Comparison of ENCODE assay signal across 21 mouse cellular contexts in the genomic region with DNA sequence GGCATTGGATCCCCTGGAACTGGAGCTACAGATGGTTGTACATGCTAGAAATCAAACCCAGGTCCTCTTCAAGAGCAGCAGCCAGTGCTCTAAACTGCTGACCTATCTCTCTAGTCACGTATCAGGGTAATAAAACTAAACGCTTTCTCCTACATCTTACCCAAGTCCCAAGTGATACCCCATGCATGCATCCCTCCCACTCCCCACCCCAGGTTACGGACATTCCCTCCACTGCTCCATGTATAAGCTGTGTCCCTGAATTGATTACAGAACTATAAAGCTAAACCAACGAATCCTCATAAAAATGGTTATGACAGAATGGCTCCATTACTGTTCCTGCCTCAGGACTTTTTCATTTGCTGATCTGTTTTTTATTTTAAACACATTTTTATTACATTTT. TPM values are rescaled to one million over a fixed set of nuclear protein-coding genes. Genes with fewer than 3 reads are reported as not detected.
A peak's percentile ranks its signal among the peaks of the same experiment; 100 is the strongest.
DNase-seq lines count a peak whose midpoint lies in the region; ATAC-seq and TF ChIP-seq lines count a peak whose summit lies in the region.
"Had no signal": no experiment of that assay in that cellular context is flagged by ENCODE, and none has a peak within 500 bp of the region (broad histone marks: within the 10 kb centered on the region; RNA-seq: fewer than 3 reads in every experiment).

No protein-coding gene starts in this region.

- peaks cover 9% of the 10 kb centered on the region; the same call in 1 of the 2 replicates for H3K4me1 ChIP-seq in intestine, embryonic 15.5 days (replicated peaks)
- H3K4me1 ChIP-seq in intestine, postnatal 0 days (replicated peaks; ENCODE audit: control insufficient read depth, insufficient read depth, low read length), result 0 out of 2 replicates have a peak, but pooled peaks cover 4% of the 10 kb centered on the region
- peaks cover 10% of the 10 kb centered on the region for H3K4me1 ChIP-seq in kidney, embryonic 16.5 days (ENCODE audit: insufficient read depth, low read length)
- 0 out of 2 replicates have a peak, but pooled peaks cover 6% of the 10 kb centered on the region for H3K4me1 ChIP-seq in neural tube, embryonic 13.5 days (replicated peaks)
- peaks cover 16% of the 10 kb centered on the region for H3K4me1 ChIP-seq in limb, embryonic 15.5 days
- H3K4me1 ChIP-seq in lung, postnatal 0 days (ENCODE audit: insufficient read depth, low read depth, low read length), result no peaks in the 10 kb centered on the region
- H3K4me1 ChIP-seq: forebrain, embryonic 13.5 days; heart, embryonic 12.5 days had no signal

- no peaks in the 10 kb centered on the region for H3K9me3 ChIP-seq in intestine, embryonic 15.5 days
- H3K9me3 ChIP-seq in intestine, postnatal 0 days (ENCODE audit: control insufficient read depth), result no peaks in the 10 kb centered on the region
- no peaks in the 10 kb centered on the region for H3K9me3 ChIP-seq in kidney, embryonic 16.5 days (ENCODE audit: low read length)
- H3K9me3 ChIP-seq in neural tube, embryonic 13.5 days, result no peaks in the 10 kb centered on the region
- no peaks in the 10 kb centered on the region for H3K9me3 ChIP-seq in limb, embryonic 15.5 days
- no peaks in the 10 kb centered on the region for H3K9me3 ChIP-seq in lung, postnatal 0 days (ENCODE audit: low read length)
- H3K9me3 ChIP-seq: embryonic facial prominence, embryonic 10.5 days; forebrain, embryonic 13.5 days; heart, embryonic 12.5 days had no signal

- no peaks in the 10 kb centered on the region for H3K27me3 ChIP-seq in intestine, embryonic 15.5 days (replicated peaks)
- no peaks in the 10 kb centered on the region for H3K27me3 ChIP-seq in intestine, postnatal 0 days (replicated peaks; ENCODE audit: control insufficient read depth, insufficient read depth, low read length)
- no peaks in the 10 kb centered on the region for H3K27me3 ChIP-seq in kidney, embryonic 16.5 days (ENCODE audit: insufficient read depth, low read length)
- no peaks in the 10 kb centered on the region for H3K27me3 ChIP-seq in neural tube, embryonic 13.5 days
- H3K27me3 ChIP-seq in limb, embryonic 15.5 days, result no peaks in the 10 kb centered on the region
- no peaks in the 10 kb centered on the region for H3K27me3 ChIP-seq in lung, postnatal 0 days (replicated peaks; ENCODE audit: insufficient read depth, low read length)
- H3K27me3 ChIP-seq: CH12.LX; forebrain, embryonic 13.5 days; heart, embryonic 12.5 days; Patski had no signal

- no peak overlapping the region for H3K27ac ChIP-seq in intestine, embryonic 15.5 days
- H3K27ac ChIP-seq in intestine, postnatal 0 days (ENCODE audit: low read depth, low read length), result no peak overlapping the region
- H3K27ac ChIP-seq in kidney, embryonic 16.5 days (ENCODE audit: low read length), result peak overlapping the region; percentile 25; the same call in 1 of the 2 replicates
- no peak overlapping the region for H3K27ac ChIP-seq in neural tube, embryonic 13.5 days (replicated peaks)
- peak overlapping the region; percentile 77 for H3K27ac ChIP-seq in limb, embryonic 15.5 days
- no peak overlapping the region for H3K27ac ChIP-seq in lung, postnatal 0 days (ENCODE audit: low read length)
- H3K27ac ChIP-seq: embryonic facial prominence, embryonic 10.5 days; forebrain, embryonic 13.5 days had no signal

- no peak overlapping the region for H3K4me3 ChIP-seq in intestine, embryonic 15.5 days (replicated peaks)
- no peak overlapping the region for H3K4me3 ChIP-seq in intestine, postnatal 0 days (ENCODE audit: low read depth, low read length)
- H3K4me3 ChIP-seq in kidney, embryonic 16.5 days (ENCODE audit: low read length), result no peak overlapping the region
- no peak overlapping the region for H3K4me3 ChIP-seq in neural tube, embryonic 13.5 days
- no peak overlapping the region for H3K4me3 ChIP-seq in limb, embryonic 15.5 days
- no peak overlapping the region for H3K4me3 ChIP-seq in lung, postnatal 0 days (ENCODE audit: low read depth, low read length)
- H3K4me3 ChIP-seq: embryonic facial prominence, embryonic 10.5 days; forebrain, embryonic 13.5 days; heart, embryonic 12.5 days had no signal

- 61% methylated on average over 4 of the region's 4 CpGs for WGBS in intestine, embryonic 15.5 days
- 67% methylated on average over 4 of the region's 4 CpGs for WGBS in intestine, postnatal 0 days
- 49% methylated on average over 4 of the region's 4 CpGs for WGBS in kidney, embryonic 16.5 days
- WGBS in neural tube, embryonic 13.5 days, result 49% methylated on average over 4 of the region's 4 CpGs
- WGBS in limb, embryonic 15.5 days, result 33% methylated on average over 4 of the region's 4 CpGs
- 86% methylated on average over 4 of the region's 4 CpGs for WGBS in lung, postnatal 0 days

- H3K4me2 ChIP-seq in intestine, embryonic 15.5 days (replicated peaks), result no peak overlapping the region
- no peak overlapping the region for H3K4me2 ChIP-seq in intestine, postnatal 0 days (replicated peaks; ENCODE audit: low read depth)
- no peak overlapping the region for H3K4me2 ChIP-seq in kidney, embryonic 16.5 days (replicated peaks; ENCODE audit: low read depth, low read length)
- no peak overlapping the region for H3K4me2 ChIP-seq in neural tube, embryonic 13.5 days
- H3K4me2 ChIP-seq in limb, embryonic 15.5 days, result no peak overlapping the region
- H3K4me2 ChIP-seq in lung, postnatal 0 days (replicated peaks; ENCODE audit: low read depth, low read length), result no peak overlapping the region
- H3K4me2 ChIP-seq: forebrain, embryonic 13.5 days; heart, embryonic 12.5 days had no signal

- no peak for TF ChIP-seq CTCF in intestine, postnatal 0 days (IDR thresholded peaks at IDR 0.05; ENCODE audit: low read depth)
- no peak for TF ChIP-seq CTCF in lung, postnatal 0 days (IDR thresholded peaks at IDR 0.05)

- no peak overlapping the region for H3K9ac ChIP-seq in intestine, embryonic 15.5 days
- H3K9ac ChIP-seq in intestine, postnatal 0 days (ENCODE audit: low read depth, low read length), result no peak overlapping the region
- no peak overlapping the region for H3K9ac ChIP-seq in kidney, embryonic 16.5 days (replicated peaks; ENCODE audit: low read length)
- H3K9ac ChIP-seq in neural tube, embryonic 13.5 days, result no peak overlapping the region
- no peak overlapping the region for H3K9ac ChIP-seq in limb, embryonic 15.5 days
- H3K9ac ChIP-seq in lung, postnatal 0 days (replicated peaks; ENCODE audit: low read depth), result no peak overlapping the region
- H3K9ac ChIP-seq: forebrain, embryonic 13.5 days; heart, embryonic 12.5 days had no signal

- H3K36me3 ChIP-seq in intestine, embryonic 15.5 days, result no peaks in the 10 kb centered on the region
- H3K36me3 ChIP-seq in intestine, postnatal 0 days (ENCODE audit: control insufficient read depth, insufficient read depth), result no peaks in the 10 kb centered on the region
- H3K36me3 ChIP-seq in kidney, embryonic 16.5 days (ENCODE audit: insufficient read depth, low read length), result no peaks in the 10 kb centered on the region
- H3K36me3 ChIP-seq in neural tube, embryonic 13.5 days, result no peaks in the 10 kb centered on the region
- no peaks in the 10 kb centered on the region for H3K36me3 ChIP-seq in limb, embryonic 15.5 days
- no peaks in the 10 kb centered on the region for H3K36me3 ChIP-seq in lung, postnatal 0 days (ENCODE audit: insufficient read depth, low read length)
- H3K36me3 ChIP-seq: embryonic facial prominence, embryonic 10.5 days; heart, embryonic 12.5 days had no signal

- DNase-seq in kidney, postnatal 10 days, result no peak
- no peak for DNase-seq in neural tube, embryonic 10.5 days (ENCODE audit: extremely low spot score, low spot score)
- no peak for DNase-seq in lung, postnatal 0 days (ENCODE audit: low spot score)
- DNase-seq: adrenal gland, postnatal 25 days; cerebellum, adult 2 months; cerebellum, postnatal 10 days; gastrocnemius, postnatal 10 days had no signal

- no peak for TF ChIP-seq EP300 in lung, postnatal 0 days (IDR thresholded peaks at IDR 0.05)

- peak; percentile 28; the same call in 1 of the 2 replicates for ATAC-seq in intestine, embryonic 15.5 days
- ATAC-seq in intestine, postnatal 0 days, result no peak
- ATAC-seq in kidney, embryonic 16.5 days (ENCODE audit: low FRiP score, low TSS enrichment), result no peak
- peak; percentile 47; the same call in 1 of the 2 replicates for ATAC-seq in neural tube, embryonic 13.5 days (ENCODE audit: low read depth)
- ATAC-seq in limb, embryonic 15.5 days (ENCODE audit: insufficient number of reproducible peaks, low FRiP score, low TSS enrichment, low read depth), result peak; percentile 63
- no peak for ATAC-seq in lung, postnatal 0 days
- ATAC-seq: activated CD4-positive, CD25-positive, alpha-beta regulatory T cell, adult 4 months; forebrain, embryonic 13.5 days; hindbrain, embryonic 16.5 days; Patski had no signal

RNA-seq across cellular contexts. Expression of gene Mat2a, which starts 26.8 kb away (rescaled TPM):
- polyA plus RNA-seq in intestine, embryonic 15.5 days (2015; fragmentation: Nextera tagmentation; extraction: Ambion mirVana), result 290 and 308 TPM in 2 replicates
- 120 and 128 TPM in 2 replicates for polyA plus RNA-seq in intestine, postnatal 0 days (2015; fragmentation: Nextera tagmentation; extraction: Ambion mirVana)
- 456 and 460 TPM in 2 replicates for polyA plus RNA-seq in kidney, embryonic 16.5 days (2015; fragmentation: Nextera tagmentation; extraction: Ambion mirVana)
- polyA plus RNA-seq in neural tube, embryonic 13.5 days (2015; fragmentation: Nextera tagmentation; extraction: Ambion mirVana), result 352 and 360 TPM in 2 replicates
- 334 and 355 TPM in 2 replicates for polyA plus RNA-seq in limb, embryonic 15.5 days (2015; fragmentation: Nextera tagmentation; extraction: Ambion mirVana)
- 165 and 171 TPM in 2 replicates for polyA plus RNA-seq in lung, postnatal 0 days (2015; fragmentation: Nextera tagmentation; extraction: Ambion mirVana)

RNA-seq across cellular contexts. Expression of gene Ggcx, which starts 52.1 kb away (rescaled TPM):
- polyA plus RNA-seq in intestine, embryonic 15.5 days (2015; fragmentation: Nextera tagmentation; extraction: Ambion mirVana), result 23.8 and 23.9 TPM in 2 replicates
- polyA plus RNA-seq in intestine, postnatal 0 days (2015; fragmentation: Nextera tagmentation; extraction: Ambion mirVana), result 6.2 and 6.8 TPM in 2 replicates
- 31.4 and 35.6 TPM in 2 replicates for polyA plus RNA-seq in kidney, embryonic 16.5 days (2015; fragmentation: Nextera tagmentation; extraction: Ambion mirVana)
- 21.5 and 22.1 TPM in 2 replicates for polyA plus RNA-seq in neural tube, embryonic 13.5 days (2015; fragmentation: Nextera tagmentation; extraction: Ambion mirVana)
- 48.0 and 52.6 TPM in 2 replicates for polyA plus RNA-seq in limb, embryonic 15.5 days (2015; fragmentation: Nextera tagmentation; extraction: Ambion mirVana)
- 28.6 and 32.2 TPM in 2 replicates for polyA plus RNA-seq in lung, postnatal 0 days (2015; fragmentation: Nextera tagmentation; extraction: Ambion mirVana)

RNA-seq across cellular contexts. Expression of gene Sh2d6, which starts 55.3 kb away (rescaled TPM):
- polyA plus RNA-seq in intestine, embryonic 15.5 days (2015; fragmentation: Nextera tagmentation; extraction: Ambion mirVana), result 0.16 TPM in 1 of 2 replicates, not detected in the other
- 0.12 and 0.16 TPM in 2 replicates for polyA plus RNA-seq in intestine, postnatal 0 days (2015; fragmentation: Nextera tagmentation; extraction: Ambion mirVana)
- polyA plus RNA-seq in kidney, embryonic 16.5 days (2015; fragmentation: Nextera tagmentation; extraction: Ambion mirVana), result 0.17 TPM in 1 of 2 replicates, not detected in the other
- polyA plus RNA-seq in neural tube, embryonic 13.5 days (2015; fragmentation: Nextera tagmentation; extraction: Ambion mirVana), result 0.36 and 0.55 TPM in 2 replicates
- 0.17 and 0.36 TPM in 2 replicates for polyA plus RNA-seq in limb, embryonic 15.5 days (2015; fragmentation: Nextera tagmentation; extraction: Ambion mirVana)
- not detected in 2 replicates for polyA plus RNA-seq in lung, postnatal 0 days (2015; fragmentation: Nextera tagmentation; extraction: Ambion mirVana)
- polyA plus RNA-seq: activated CD4-positive, CD25-positive, alpha-beta regulatory T cell, adult 4 months; embryonic facial prominence, embryonic 14.5 days; heart, embryonic 12.5 days; heart, embryonic 16.5 days had no signal

Comparison
In these comparisons a context has a peak if more than half of its experiments do, and no peak if none do; other contexts are left out.
1. ATAC-seq: peak in intestine, embryonic 15.5 days (single experiment), neural tube, embryonic 13.5 days (single experiment) and limb, embryonic 15.5 days (single experiment); none in intestine, postnatal 0 days (single experiment), kidney, embryonic 16.5 days (single experiment) and lung, postnatal 0 days (single experiment).
2. H3K27ac ChIP-seq: peak in kidney, embryonic 16.5 days (single experiment) and limb, embryonic 15.5 days (single experiment); none in intestine, embryonic 15.5 days (single experiment), intestine, postnatal 0 days (single experiment), neural tube, embryonic 13.5 days (single experiment) and lung, postnatal 0 days (single experiment).